Mouse (Mus musculus): Measurements from ENCODE around the gene Frmd7.

DNA sequence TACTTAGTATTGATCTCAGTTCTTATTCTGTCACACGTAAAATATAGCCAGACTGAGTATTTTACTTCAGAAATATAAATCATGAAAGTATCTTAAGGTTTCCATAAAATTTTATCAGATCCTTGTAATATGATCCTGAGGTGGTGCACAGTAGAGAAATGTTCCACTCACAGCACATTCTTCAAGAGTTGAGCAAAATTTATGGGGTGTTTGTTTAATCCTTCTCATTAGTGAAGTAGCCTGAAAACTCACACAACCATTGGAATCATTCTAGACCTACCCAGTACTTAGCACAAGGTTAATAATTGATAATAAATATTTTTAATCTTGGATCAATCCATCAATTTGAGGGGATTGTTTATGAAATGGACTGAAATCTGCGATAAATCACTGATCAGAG is 78.7 kb downstream of the Frmd7 start:
- no peak for TF ChIP-seq CTCF (IDR thresholded peaks at IDR 0.05; ENCODE audit: control insufficient read depth, insufficient read depth, insufficient read length)
- no peak for TF ChIP-seq MAX (IDR thresholded peaks at IDR 0.05)
- TF ChIP-seq USF1 (IDR thresholded peaks at IDR 0.05; ENCODE audit: low read depth), result no peak

All from C2C12 (cell line).